Mouse (Mus musculus): ENCODE results near the gene 4921504E06Rik. TPM values are rescaled to one million over a fixed set of nuclear protein-coding genes. Genes with fewer than 3 reads are reported as not detected.

Gene 4921504E06Rik
- polyA plus RNA-seq, 1 experiment: not detected

GRCm38 (mm10) chr2:19414222-19414965 is 139.3 kb downstream of the 4921504E06Rik start:
- TF ChIP-seq GATA1 (IDR thresholded peaks at IDR 0.05; ENCODE audit: low read length): no peak

Other genes starting within 250 kb of the 4921504E06Rik start
- gene Msrb2, start 182.5 kb downstream of the 4921504E06Rik start, polyA plus RNA-seq (2012): not detected in 2 replicates
- gene Ptf1a, start 108.3 kb downstream of the 4921504E06Rik start, polyA plus RNA-seq (2012): not detected in 2 replicates
- gene Otud1, start 103.8 kb upstream of the 4921504E06Rik start, polyA plus RNA-seq (2012): not detected in 2 replicates